Mouse (Mus musculus) midbrain, embryonic 12.5 days (tissue): ENCODE data around the gene Ankdd1a. TPM values are rescaled to one million over a fixed set of nuclear protein-coding genes. Genes with fewer than 3 reads are reported as not detected.

Experiments used
- polyA plus RNA-seq: library from polyadenylated mRNA; unstranded; fragments of >200 nt; fragmentation: Nextera tagmentation; extraction: Ambion mirVana; gene quantifications from 2 replicates; pipeline ENCODE4 v1.2.1, GENCODE M21; 2016

Ankdd1a gene
- polyA plus RNA-seq, 1 experiment from 2014 or later = 0.24 TPM

Other genes with a start within 250 kb of the Ankdd1a start
- gene Clpx, start 225.9 kb downstream of the Ankdd1a start, polyA plus RNA-seq = 43.0 and 44.3 TPM in 2 replicates
- 12.2 and 14.3 TPM in 2 replicates for gene Pdcd7, start 174.1 kb downstream of the Ankdd1a start, polyA plus RNA-seq
- 0.17 and 0.65 TPM in 2 replicates for gene Ubap1l, start 159.2 kb downstream of the Ankdd1a start, polyA plus RNA-seq
- gene Kbtbd13, start 128.5 kb downstream of the Ankdd1a start, polyA plus RNA-seq = 0.37 and 0.45 TPM in 2 replicates
- 6.5 TPM in 2 replicates for gene Rasl12, start 121.7 kb downstream of the Ankdd1a start, polyA plus RNA-seq
- not detected in 2 replicates for gene Slc51b, start 97.2 kb downstream of the Ankdd1a start, polyA plus RNA-seq
- gene Mtfmt, start 84.4 kb downstream of the Ankdd1a start, polyA plus RNA-seq = 22.9 and 23.3 TPM in 2 replicates
- gene Spg21, start 59.2 kb downstream of the Ankdd1a start, polyA plus RNA-seq = 112 and 113 TPM in 2 replicates
- gene Plekho2, start 59.8 kb upstream of the Ankdd1a start, polyA plus RNA-seq = 10.0 and 10.6 TPM in 2 replicates
- 22.3 and 24.0 TPM in 2 replicates for gene Pif1, start 67.0 kb upstream of the Ankdd1a start, polyA plus RNA-seq
- 11.5 and 12.8 TPM in 2 replicates for gene Rbpms2, start 109.5 kb upstream of the Ankdd1a start, polyA plus RNA-seq
- 262 and 269 TPM in 2 replicates for gene Oaz2, start 147.8 kb upstream of the Ankdd1a start, polyA plus RNA-seq